Mouse (Mus musculus): ENCODE data around the gene Ptprf. TPM values are rescaled to one million over a fixed set of nuclear protein-coding genes. Genes with fewer than 3 reads are reported as not detected.

Gene Ptprf
- polyA plus RNA-seq (2016; fragmentation: Nextera tagmentation; extraction: Ambion mirVana): 94.4 and 103 TPM in 2 replicates

GRCm38 (mm10) chr4:118291231-118291630, at the start of gene Ptprf:
Gene Ptprf, minus strand, starts transcription at chr4:118291405.
- DNase-seq (ENCODE audit: low spot score): peak; percentile 84
- peak within 1 kb of the TSS; percentile 99 for H3K27ac ChIP-seq (replicated peaks)
- peaks cover 30% of the 10 kb centered on the region for H3K36me3 ChIP-seq
- WGBS: 2% methylated on average over 50 of the region's 50 CpGs
- H3K27me3 ChIP-seq (ENCODE audit: low read depth, poor library complexity, severe bottlenecking): peaks cover 21% of the 10 kb centered on the region
- peak within 1 kb of the TSS; percentile 95 for H3K4me3 ChIP-seq
- peaks cover 59% of the 10 kb centered on the region for H3K4me1 ChIP-seq
- no peaks in the 10 kb centered on the region for H3K9me3 ChIP-seq (replicated peaks)

- Histone ChIP-seq H3K36me3 (no peaks in the 10 kb centered on the region), H3K9me3 (replicated peaks) (no peaks in the 10 kb centered on the region), H3K4me3 (no peak overlapping the region), H3K27me3 (ENCODE audit: low read depth, poor library complexity, severe bottlenecking) (no peaks in the 10 kb centered on the region), H3K27ac (replicated peaks) (no peak overlapping the region), H3K4me1 (no peaks in the 10 kb centered on the region)
- DNase-seq (ENCODE audit: low spot score): peak; percentile 78
- WGBS: 22% methylated on average over 7 of the region's 7 CpGs
Observed at GRCm38 (mm10) chr4:118336658-118337057, 45.5 kb upstream of the Ptprf start.

- WGBS: 79% methylated on average over 4 of the region's 4 CpGs
- Histone ChIP-seq H3K9me3 (replicated peaks) (no peaks in the 10 kb centered on the region), H3K27ac (replicated peaks) (no peak overlapping the region), H3K36me3 (no peaks in the 10 kb centered on the region), H3K4me3 (no peak overlapping the region), H3K27me3 (ENCODE audit: low read depth, poor library complexity, severe bottlenecking) (no peaks in the 10 kb centered on the region), H3K4me1 (no peaks in the 10 kb centered on the region)
- no peak for DNase-seq (ENCODE audit: low spot score)
Observed at GRCm38 (mm10) chr4:118335991-118336390, 44.8 kb upstream of the Ptprf start.

GRCm38 (mm10) chr4:118331777-118332176, 40.6 kb upstream of the Ptprf start:
- no peaks in the 10 kb centered on the region for H3K36me3 ChIP-seq
- no peak for DNase-seq (ENCODE audit: low spot score)
- H3K27ac ChIP-seq (replicated peaks): no peak overlapping the region
- no peaks in the 10 kb centered on the region for H3K4me1 ChIP-seq
- 75% methylated on average over 4 of the region's 4 CpGs for WGBS
- no peak overlapping the region for H3K4me3 ChIP-seq
- H3K9me3 ChIP-seq (replicated peaks): no peaks in the 10 kb centered on the region
- H3K27me3 ChIP-seq (ENCODE audit: low read depth, poor library complexity, severe bottlenecking): no peaks in the 10 kb centered on the region

- WGBS: 82% methylated on average over 7 of the region's 7 CpGs
- no peak overlapping the region for H3K4me3 ChIP-seq
- H3K4me1 ChIP-seq: no peaks in the 10 kb centered on the region
- H3K9me3 ChIP-seq (replicated peaks): no peaks in the 10 kb centered on the region
- H3K36me3 ChIP-seq: no peaks in the 10 kb centered on the region
- H3K27me3 ChIP-seq (ENCODE audit: low read depth, poor library complexity, severe bottlenecking): no peaks in the 10 kb centered on the region
- no peak overlapping the region for H3K27ac ChIP-seq (replicated peaks)
- DNase-seq (ENCODE audit: low spot score): no peak
Observed at GRCm38 (mm10) chr4:118326476-118326875, 35.3 kb upstream of the Ptprf start.

GRCm38 (mm10) chr4:118320636-118321035, 29.4 kb upstream of the Ptprf start:
- no peak overlapping the region for H3K27ac ChIP-seq (replicated peaks)
- H3K4me3 ChIP-seq: no peak overlapping the region
- H3K27me3 ChIP-seq (ENCODE audit: low read depth, poor library complexity, severe bottlenecking): no peaks in the 10 kb centered on the region
- WGBS: 87% methylated on average over 2 of the region's 2 CpGs
- no peaks in the 10 kb centered on the region for H3K36me3 ChIP-seq
- DNase-seq (ENCODE audit: low spot score): no peak
- H3K9me3 ChIP-seq (replicated peaks): no peaks in the 10 kb centered on the region
- peaks cover 8% of the 10 kb centered on the region for H3K4me1 ChIP-seq

GRCm38 (mm10) chr4:118319706-118320344, 28.6 kb upstream of the Ptprf start:
- WGBS: 44% methylated on average over 8 of the region's 8 CpGs
- no peak overlapping the region for H3K27ac ChIP-seq (replicated peaks)
- H3K36me3 ChIP-seq: no peaks in the 10 kb centered on the region
- peaks cover 15% of the 10 kb centered on the region for H3K4me1 ChIP-seq
- DNase-seq (ENCODE audit: low spot score): no peak
- H3K27me3 ChIP-seq (ENCODE audit: low read depth, poor library complexity, severe bottlenecking): no peaks in the 10 kb centered on the region
- H3K4me3 ChIP-seq: no peak overlapping the region
- H3K9me3 ChIP-seq (replicated peaks): no peaks in the 10 kb centered on the region

- Histone ChIP-seq H3K36me3 (no peaks in the 10 kb centered on the region), H3K9me3 (replicated peaks) (no peaks in the 10 kb centered on the region), H3K27me3 (ENCODE audit: low read depth, poor library complexity, severe bottlenecking) (no peaks in the 10 kb centered on the region), H3K4me1 (peaks cover 15% of the 10 kb centered on the region), H3K27ac (replicated peaks) (no peak overlapping the region), H3K4me3 (no peak overlapping the region)
- no peak for DNase-seq (ENCODE audit: low spot score)
- 80% methylated on average over 4 of the region's 4 CpGs for WGBS
Observed at GRCm38 (mm10) chr4:118316662-118317061, 25.5 kb upstream of the Ptprf start.

GRCm38 (mm10) chr4:118315286-118315685, 24.1 kb upstream of the Ptprf start:
- H3K4me3 ChIP-seq: no peak overlapping the region
- H3K27me3 ChIP-seq (ENCODE audit: low read depth, poor library complexity, severe bottlenecking): no peaks in the 10 kb centered on the region
- no peak overlapping the region for H3K27ac ChIP-seq (replicated peaks)
- no peak for DNase-seq (ENCODE audit: low spot score)
- peaks cover 15% of the 10 kb centered on the region for H3K4me1 ChIP-seq
- no peaks in the 10 kb centered on the region for H3K9me3 ChIP-seq (replicated peaks)
- WGBS: 70% methylated on average over 8 of the region's 8 CpGs
- no peaks in the 10 kb centered on the region for H3K36me3 ChIP-seq

GRCm38 (mm10) chr4:118310461-118310860, 19.3 kb upstream of the Ptprf start:
- Histone ChIP-seq H3K27ac (replicated peaks) (no peak overlapping the region), H3K9me3 (replicated peaks) (no peaks in the 10 kb centered on the region), H3K27me3 (ENCODE audit: low read depth, poor library complexity, severe bottlenecking) (no peaks in the 10 kb centered on the region), H3K4me3 (no peak overlapping the region), H3K4me1 (peaks cover 5% of the 10 kb centered on the region), H3K36me3 (no peaks in the 10 kb centered on the region)
- WGBS: 93% methylated on average over 1 of the region's 1 CpGs
- no peak for DNase-seq (ENCODE audit: low spot score)

- no peak for DNase-seq (ENCODE audit: low spot score)
- H3K27me3 ChIP-seq (ENCODE audit: low read depth, poor library complexity, severe bottlenecking): no peaks in the 10 kb centered on the region
- no peaks in the 10 kb centered on the region for H3K9me3 ChIP-seq (replicated peaks)
- no peaks in the 10 kb centered on the region for H3K4me1 ChIP-seq
- no peaks in the 10 kb centered on the region for H3K36me3 ChIP-seq
- H3K4me3 ChIP-seq: no peak overlapping the region
- no peak overlapping the region for H3K27ac ChIP-seq (replicated peaks)
- 93% methylated on average over 13 of the region's 13 CpGs for WGBS
Observed at GRCm38 (mm10) chr4:118307533-118308263, 16.5 kb upstream of the Ptprf start.

GRCm38 (mm10) chr4:118306113-118306696, 15.0 kb upstream of the Ptprf start:
- H3K36me3 ChIP-seq: no peaks in the 10 kb centered on the region
- H3K4me1 ChIP-seq: no peaks in the 10 kb centered on the region
- no peak overlapping the region for H3K4me3 ChIP-seq
- whole genome bisulfite sequencing: 90% methylated on average over 21 of the region's 21 CpGs
- no peak for DNase-seq (ENCODE audit: low spot score)
- no peaks in the 10 kb centered on the region for H3K27me3 ChIP-seq (ENCODE audit: low read depth, poor library complexity, severe bottlenecking)
- H3K27ac ChIP-seq (replicated peaks): no peak overlapping the region
- H3K9me3 ChIP-seq (replicated peaks): no peaks in the 10 kb centered on the region

GRCm38 (mm10) chr4:118304984-118305383, 13.8 kb upstream of the Ptprf start:
- no peak overlapping the region for H3K4me3 ChIP-seq
- H3K27me3 ChIP-seq (ENCODE audit: low read depth, poor library complexity, severe bottlenecking): no peaks in the 10 kb centered on the region
- H3K9me3 ChIP-seq (replicated peaks): no peaks in the 10 kb centered on the region
- H3K36me3 ChIP-seq: no peaks in the 10 kb centered on the region
- DNase-seq (ENCODE audit: low spot score): no peak
- no peak overlapping the region for H3K27ac ChIP-seq (replicated peaks)
- 73% methylated on average over 4 of the region's 4 CpGs for WGBS
- H3K4me1 ChIP-seq: no peaks in the 10 kb centered on the region

Data from midbrain, embryonic 10.5 days (tissue).